Comparison of ENCODE assay signal across 20 mouse cellular contexts in the genomic region with DNA sequence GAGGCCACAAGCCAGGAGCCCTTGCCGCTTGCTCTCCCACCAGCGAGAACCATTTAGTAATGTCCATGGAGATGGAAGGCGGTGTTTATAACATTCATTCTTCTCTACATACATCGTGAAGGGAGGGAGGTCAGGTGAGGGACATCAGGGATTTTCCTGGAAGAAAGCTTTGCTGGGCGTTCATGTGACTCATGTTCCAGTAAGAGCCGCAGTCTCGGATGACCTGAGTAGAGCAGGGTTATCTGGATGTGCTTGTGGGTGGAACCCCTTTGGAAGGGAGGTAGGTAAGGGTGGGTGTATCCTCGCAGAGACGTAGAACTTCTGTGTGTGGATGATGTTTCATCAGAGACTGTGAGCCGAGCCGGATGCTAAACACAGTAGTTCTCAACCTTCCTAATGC. TPM values are rescaled to one million over a fixed set of nuclear protein-coding genes. Genes with fewer than 3 reads are reported as not detected.
DNase-seq lines count a peak whose midpoint lies in the region; ATAC-seq and TF ChIP-seq lines count a peak whose summit lies in the region.
"Had no signal": no experiment of that assay in that cellular context is flagged by ENCODE, and none has a peak within 500 bp of the region (broad histone marks: within the 10 kb centered on the region; RNA-seq: fewer than 3 reads in every experiment).

A gene (plus strand): TSS at position 149 of the 400 bp plus-strand sequence.

- no peaks in the 10 kb centered on the region for H3K9me3 ChIP-seq in ES-Bruce4 (replicated peaks; ENCODE audit: control insufficient read depth, insufficient read depth, low read length, poor library complexity, severe bottlenecking)
- H3K9me3 ChIP-seq: embryonic facial prominence, embryonic 13.5 days; forebrain, embryonic 10.5 days; G1E; hindbrain, embryonic 15.5 days; limb, embryonic 13.5 days; neural tube, embryonic 15.5 days had no signal

- H3K9ac ChIP-seq in ES-Bruce4 (ENCODE audit: low read depth, poor library complexity, severe bottlenecking) = peak within 1 kb of the TSS; percentile 78
- H3K9ac ChIP-seq: embryonic facial prominence, embryonic 13.5 days; hindbrain, embryonic 15.5 days; limb, embryonic 13.5 days; liver, postnatal 0 days; neural tube, embryonic 15.5 days had no signal

- no peak for DNase-seq in adrenal gland, adult 8-10 months
- DNase-seq in adrenal gland, postnatal 10 days = no peak
- no peak for DNase-seq in gastrocnemius, postnatal 25 days
- DNase-seq in heart, postnatal 4 days = no peak
- DNase-seq in urinary bladder, postnatal 36 days (ENCODE audit: low spot score in 2 of 2) = no peak
- no peak for DNase-seq in left cerebral cortex, adult 2 months (ENCODE audit: extremely low spot score in 1 of 2, low spot score in 2 of 2)
- DNase-seq: cerebellum, adult 11 months; kidney, adult 2 months; liver, postnatal 0 days; lung, postnatal 4 days; right cerebral cortex, adult 18-20 months had no signal

- peak; percentile 28 for TF ChIP-seq POLR2A in ES-Bruce4 (IDR thresholded peaks at IDR 0.05; ENCODE audit: insufficient read depth, low read length)

- intact Hi-C loops in left cerebral cortex, adult 2 months (cut with DNase I) = no loop called here

- H3K27me3 ChIP-seq in ES-Bruce4 (ENCODE audit: control insufficient read depth, insufficient read depth, low read length, poor library complexity, severe bottlenecking) = no peaks in the 10 kb centered on the region

- TF ChIP-seq EP300 in ES-Bruce4 (IDR thresholded peaks at IDR 0.05; ENCODE audit: insufficient read depth, low read depth, low read length) = peak; percentile 94

- no peak for ATAC-seq in megakaryocyte-erythroid progenitor cell, adult 5-6 weeks (replicated peaks; ENCODE audit: low FRiP score, low TSS enrichment, poor library complexity, severe bottlenecking)
- ATAC-seq: activated CD4-positive, CD25-positive, alpha-beta regulatory T cell, adult 4 months had no signal

- H3K4me1 ChIP-seq in ES-Bruce4 (ENCODE audit: control insufficient read depth, insufficient read depth, low read length) = peaks cover 5% of the 10 kb centered on the region

- peak within 1 kb of the TSS; percentile 95 for H3K27ac ChIP-seq in ES-Bruce4 (ENCODE audit: insufficient read depth, low read length)
- H3K27ac ChIP-seq in left cerebral cortex, adult 2 months = no peak within 1 kb of the TSS
- H3K27ac ChIP-seq: embryonic facial prominence, embryonic 13.5 days; forebrain, embryonic 10.5 days; hindbrain, embryonic 15.5 days; limb, embryonic 13.5 days had no signal

- TF ChIP-seq CTCF in ES-Bruce4 (IDR thresholded peaks at IDR 0.05; ENCODE audit: low read depth, low read length) = no peak
- TF ChIP-seq CTCF in left cerebral cortex, adult 2 months (IDR thresholded peaks at IDR 0.05) = no peak

- H3K36me3 ChIP-seq in ES-Bruce4 (ENCODE audit: control insufficient read depth, insufficient read depth, low read length, poor library complexity, severe bottlenecking) = no peaks in the 10 kb centered on the region
- H3K36me3 ChIP-seq: embryonic facial prominence, embryonic 13.5 days; forebrain, embryonic 10.5 days; G1E; hindbrain, embryonic 15.5 days; limb, embryonic 13.5 days; neural tube, embryonic 15.5 days had no signal

- peak within 1 kb of the TSS; percentile 78 for H3K4me3 ChIP-seq in ES-Bruce4 (ENCODE audit: low read depth, low read length)
- H3K4me3 ChIP-seq in left cerebral cortex, adult 2 months = no peak within 1 kb of the TSS
- H3K4me3 ChIP-seq: embryonic facial prominence, embryonic 13.5 days; forebrain, embryonic 10.5 days; hindbrain, embryonic 15.5 days; limb, embryonic 13.5 days; neural tube, embryonic 15.5 days had no signal

RNA-seq across cellular contexts. Expression of the gene that starts here (rescaled TPM):
- total RNA-seq in adrenal gland, adult 8-10 months (2022) = 10 to 100 TPM; 13.0 to 17.1 (median 14.1) TPM
- total RNA-seq in adrenal gland, postnatal 10 days (2021) = 1 to 10 TPM; 2.2 to 5.4 TPM
- polyA plus RNA-seq in ES-Bruce4 (2011; ENCODE audit: insufficient read depth, insufficient read length, low read depth, missing spikeins) = 5.8 and 11.9 TPM in 2 replicates
- total RNA-seq in gastrocnemius, postnatal 25 days (2021) = 10 to 100 TPM; 52.4 to 64.1 TPM
- total RNA-seq in heart, postnatal 4 days (2021) = 10 to 100 TPM; 15.4 to 16.6 TPM
- total RNA-seq in megakaryocyte-erythroid progenitor cell, adult 5-6 weeks (2014; fragmentation: Nextera tagmentation) = 1.2 TPM in 1 of 2 replicates, not detected in the other
- total RNA-seq in megakaryocyte-erythroid progenitor cell, adult 5-6 weeks (2017) = 0.72 TPM in 1 of 2 replicates, not detected in the other
- total RNA-seq in left cerebral cortex, adult 2 months (2021) = 1 to 10 TPM in 1 of 2 experiments, under 1 TPM in 1; 0.84 to 2.1 TPM
- polyA plus RNA-seq: G1E; limb, embryonic 13.5 days had no signal
